Mouse (Mus musculus) cerebellum, adult 2 months (tissue): ENCODE results near the gene Fgfr2.

ENCODE experiments used
- CTCF ChIP-seq: fragments of 200-500 bp; IDR thresholded peaks from 2 replicates; pipeline ENCODE4 v1.5.1; 2011; ENCODE audit warnings: low read depth, mild to moderate bottlenecking, control low read depth, low read length, moderate library complexity, borderline replicate concordance; ENCODE audit not compliant: insufficient read depth
- POLR2A ChIP-seq: fragments of 200-500 bp; IDR thresholded peaks from 2 replicates; pipeline ENCODE4 v1.6.1; 2011; ENCODE audit warnings: low read length, control low read depth, borderline replicate concordance; ENCODE audit not compliant: insufficient read depth

- no peak for TF ChIP-seq POLR2A
- no peak for TF ChIP-seq CTCF
These were observed 440.8 kb downstream of the Fgfr2 start for GRCm38 (mm10) chr7:132682336-132682735.
